Mouse (Mus musculus) spleen, adult 2 months (tissue): Measurements from ENCODE around the gene Olfr307. TPM values are rescaled to one million over a fixed set of nuclear protein-coding genes. Genes with fewer than 3 reads are reported as not detected.

ENCODE experiments used
- DNase-seq, 2 experiments: peaks; one replicate each; pipeline versions ENCODE4 v3.0.0 to v3.0.0-alpha.2; 2012 to 2021; ENCODE audit warnings: low spot score in 2 of 2, low read depth in 1 of 2
- H3K27ac ChIP-seq: fragments of 200-500 bp; 2 replicates; pipeline ENCODE4 v1.5.1; 2012; ENCODE audit warnings: low read length, inconsistent platforms; ENCODE audit not compliant: insufficient read depth
- H3K27me3 ChIP-seq: fragments of 200-500 bp; 2 replicates; pipeline ENCODE4 v1.6.1; 2012; ENCODE audit warnings: mild to moderate bottlenecking, moderate library complexity, low read length, inconsistent platforms; ENCODE audit not compliant: control insufficient read depth, insufficient read depth
- H3K36me3 ChIP-seq: fragments of 200-500 bp; 2 replicates; pipeline ENCODE4 v1.6.1; 2012; ENCODE audit warnings: mild to moderate bottlenecking, low read length, inconsistent platforms; ENCODE audit not compliant: control insufficient read depth, insufficient read depth
- H3K4me1 ChIP-seq: fragments of 200-500 bp; 2 replicates; pipeline ENCODE4 v1.6.1; 2011; ENCODE audit warnings: inconsistent platforms; ENCODE audit not compliant: control insufficient read depth, insufficient read depth, insufficient read length
- H3K4me3 ChIP-seq: fragments of 200-500 bp; 2 replicates; pipeline ENCODE4 v1.5.1; 2011; ENCODE audit warnings: mild to moderate bottlenecking, inconsistent platforms; ENCODE audit not compliant: insufficient read depth, insufficient read length; ENCODE audit errors: extremely low read depth
- CTCF ChIP-seq: fragments of 200-500 bp; IDR thresholded peaks from 2 replicates; pipeline ENCODE4 v1.5.1; 2011; ENCODE audit warnings: mild to moderate bottlenecking, inconsistent platforms; ENCODE audit not compliant: insufficient read depth, insufficient read length, insufficient replicate concordance; ENCODE audit errors: extremely low read depth
- POLR2A ChIP-seq: fragments of 200-500 bp; IDR thresholded peaks from 2 replicates; pipeline ENCODE4 v1.6.1; 2011; ENCODE audit warnings: low read depth, low read length, inconsistent platforms
- WGBS: fragments of 180-500 bp; shearing (Covaris S2); methylation state at CpG from one replicate; pipeline ENCODE4 v1.1.7; 2018; 5-methylcytosine and 5-hydroxymethylcytosine counted together
- polyA plus RNA-seq: library from polyadenylated mRNA; depleted of rRNA; stranded (reverse); fragments of >200 nt; gene quantifications from 2 replicates; pipeline ENCODE4 v1.2.3, GENCODE M21; 2012; rRNA removed

Gene Olfr307
- polyA plus RNA-seq, 1 experiment: not detected

DNA sequence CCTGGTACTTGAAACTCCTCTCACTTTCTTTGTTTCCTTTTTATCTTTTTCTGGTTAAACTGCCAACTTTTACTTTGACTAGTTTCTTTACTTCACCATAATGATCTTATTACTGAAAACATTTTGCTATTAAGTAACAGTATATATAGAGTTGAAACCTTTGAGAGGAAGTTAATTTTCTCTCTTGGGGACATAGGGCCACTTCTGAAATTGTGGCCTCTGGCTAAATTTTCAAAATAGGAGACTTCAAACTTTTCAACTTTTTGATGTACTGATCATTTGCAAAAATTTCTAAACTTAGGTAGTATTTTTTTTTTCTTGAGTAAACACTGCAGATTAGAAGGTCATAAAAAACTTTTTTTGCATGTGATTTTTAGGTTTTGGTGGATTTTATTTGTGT, 11.9 kb downstream of the Olfr307 start, which contains the start of gene Olfr308:
Gene Olfr308 (minus strand): TSS at position 101 of the 400 bp plus-strand sequence.
- no peaks in the 10 kb centered on the region for H3K27me3 ChIP-seq
- TF ChIP-seq CTCF (no peak), POLR2A (no peak)
- no peak within 1 kb of the TSS for H3K27ac ChIP-seq
- no peaks in the 10 kb centered on the region for H3K4me1 ChIP-seq
- H3K4me3 ChIP-seq: no peak within 1 kb of the TSS
- H3K36me3 ChIP-seq: no peaks in the 10 kb centered on the region
- no peak for DNase-seq

DNA sequence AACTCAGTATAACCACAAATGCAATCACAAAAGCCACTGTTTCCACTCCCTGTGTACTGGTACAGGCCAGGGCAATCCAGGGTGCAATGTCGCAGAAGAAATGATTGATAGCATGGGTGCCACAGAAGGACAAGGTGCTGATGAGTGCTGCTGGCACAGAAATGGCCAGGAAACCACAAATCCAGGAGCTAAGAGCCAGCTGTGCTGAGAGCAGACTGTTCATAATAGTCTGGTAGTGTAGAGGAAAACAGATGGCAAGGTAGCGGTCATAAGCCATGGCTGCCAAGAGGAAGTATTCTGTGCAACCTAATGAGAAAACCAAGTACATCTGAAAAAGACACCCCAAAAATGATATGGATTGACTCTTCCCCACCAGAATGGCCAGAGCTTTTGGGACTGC, 16.1 kb downstream of the Olfr307 start:
- H3K4me3 ChIP-seq: no peak overlapping the region
- 53% methylated on average over 2 of the region's 2 CpGs for WGBS
- no peak for DNase-seq

DNA sequence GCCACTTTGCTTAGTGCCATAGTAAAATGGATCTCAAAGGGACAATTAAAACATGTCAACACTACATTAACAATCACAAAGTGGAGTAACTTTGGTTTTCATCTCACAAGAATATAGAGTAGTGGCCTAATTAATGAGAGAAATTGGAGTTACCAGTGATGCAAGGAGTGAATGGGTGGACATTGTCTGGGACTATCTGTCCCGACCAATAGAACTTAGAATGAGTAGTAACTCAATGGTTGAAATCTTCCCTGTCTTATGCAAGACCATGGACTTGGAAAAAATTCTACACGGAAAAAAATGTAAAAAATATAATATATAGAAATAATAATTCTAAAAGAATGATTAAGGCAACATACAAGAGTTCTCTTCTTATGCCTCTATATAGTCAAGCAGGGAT, 23.8 kb downstream of the Olfr307 start, which contains the start of gene Olfr309:
Gene Olfr309 (minus strand): TSS at position 101 of the 400 bp plus-strand sequence.
- Histone ChIP-seq H3K4me3 (no peak within 1 kb of the TSS), H3K27ac (no peak within 1 kb of the TSS), H3K36me3 (no peaks in the 10 kb centered on the region), H3K27me3 (no peaks in the 10 kb centered on the region), H3K4me1 (no peaks in the 10 kb centered on the region)
- no peak for DNase-seq
- TF ChIP-seq POLR2A: no peak
- no peak for TF ChIP-seq CTCF
- 71% methylated on average over 2 of the region's 2 CpGs for WGBS

More for the DNA sequence above, 16.1 kb downstream of the Olfr307 start:
- H3K36me3 ChIP-seq: no peaks in the 10 kb centered on the region
- no peaks in the 10 kb centered on the region for H3K27me3 ChIP-seq
- H3K4me1 ChIP-seq: no peaks in the 10 kb centered on the region
- TF ChIP-seq CTCF (no peak), POLR2A (no peak)
- no peak overlapping the region for H3K27ac ChIP-seq

Other genes with a start within 250 kb of the Olfr307 start
- not detected in 2 replicates for gene Vmn2r75, start 165.8 kb downstream of the Olfr307 start, polyA plus RNA-seq
- not detected in 2 replicates for gene Vmn2r76, start 91.3 kb downstream of the Olfr307 start, polyA plus RNA-seq
- not detected in 2 replicates for gene Olfr310, start 60.4 kb downstream of the Olfr307 start, polyA plus RNA-seq
- gene Olfr309, start 23.9 kb downstream of the Olfr307 start, polyA plus RNA-seq: not detected in 2 replicates
- not detected in 2 replicates for gene Olfr308, start 12.0 kb downstream of the Olfr307 start, polyA plus RNA-seq
- not detected in 2 replicates for gene Olfr305, start 29.3 kb upstream of the Olfr307 start, polyA plus RNA-seq
- not detected in 2 replicates for gene Olfr304, start 49.1 kb upstream of the Olfr307 start, polyA plus RNA-seq
- not detected in 2 replicates for gene Olfr303, start 60.2 kb upstream of the Olfr307 start, polyA plus RNA-seq
- gene Olfr301, start 66.3 kb upstream of the Olfr307 start, polyA plus RNA-seq: not detected in 2 replicates
- not detected in 2 replicates for gene Olfr299, start 122.3 kb upstream of the Olfr307 start, polyA plus RNA-seq
- not detected in 2 replicates for gene Olfr298, start 154.9 kb upstream of the Olfr307 start, polyA plus RNA-seq
- not detected in 2 replicates for gene Olfr297, start 182.4 kb upstream of the Olfr307 start, polyA plus RNA-seq
- gene Olfr295, start 246.3 kb upstream of the Olfr307 start, polyA plus RNA-seq: not detected in 2 replicates